Mouse (Mus musculus) kidney, postnatal 4 days (tissue): Measurements from ENCODE around the gene Lrpap1.
A peak's percentile ranks its signal among the peaks of the same experiment; 100 is the strongest.

Experiments
- DNase-seq, 2 experiments: peaks; one replicate each; pipeline ENCODE4 v3.0.0; 2021; ENCODE audit warnings: mixed read lengths in 2 of 2

The Lrpap1 gene

GRCm38 (mm10) chr5:35120024-35120423, 14.5 kb upstream of the Lrpap1 start:
- no peak for DNase-seq

- DNase-seq, result no peak
Measured at GRCm38 (mm10) chr5:35118418-35118817, 12.9 kb upstream of the Lrpap1 start.

GRCm38 (mm10) chr5:35117633-35118032, 12.1 kb upstream of the Lrpap1 start:
- no peak for DNase-seq

- no peak for DNase-seq
Measured at GRCm38 (mm10) chr5:35116002-35116401, 10.4 kb upstream of the Lrpap1 start.

GRCm38 (mm10) chr5:35112444-35112843, 6.9 kb upstream of the Lrpap1 start:
- no peak for DNase-seq

GRCm38 (mm10) chr5:35105922-35106298, 344 bp upstream of the Lrpap1 start:
- no peak for DNase-seq

- DNase-seq, result peak in 1 of 2 experiments; percentile 33
Measured at GRCm38 (mm10) chr5:35104183-35104959, 1.2 kb downstream of the Lrpap1 start.

- DNase-seq, result no peak
Measured at GRCm38 (mm10) chr5:35103528-35103927, 2.0 kb downstream of the Lrpap1 start.

GRCm38 (mm10) chr5:35103086-35103485, 2.5 kb downstream of the Lrpap1 start:
- no peak for DNase-seq

GRCm38 (mm10) chr5:35091636-35092035, 13.9 kb downstream of the Lrpap1 start:
- DNase-seq, result no peak

GRCm38 (mm10) chr5:35089614-35089963, 16.0 kb downstream of the Lrpap1 start:
- DNase-seq, result no peak

GRCm38 (mm10) chr5:35088785-35089613, 16.6 kb downstream of the Lrpap1 start:
- DNase-seq, result peak; percentile 79 to 84

- no peak for DNase-seq
Measured at GRCm38 (mm10) chr5:35084913-35085312, 20.7 kb downstream of the Lrpap1 start.

- no peak for DNase-seq
Measured at GRCm38 (mm10) chr5:35079101-35079500, 26.5 kb downstream of the Lrpap1 start.

GRCm38 (mm10) chr5:35076369-35076768, 29.2 kb downstream of the Lrpap1 start:
- no peak for DNase-seq

- DNase-seq, result peak in 1 of 2 experiments; percentile 16
Measured at GRCm38 (mm10) chr5:35073992-35074391, 31.6 kb downstream of the Lrpap1 start.

- no peak for DNase-seq
Measured at GRCm38 (mm10) chr5:35073235-35073634, 32.3 kb downstream of the Lrpap1 start.

- no peak for DNase-seq
Measured at GRCm38 (mm10) chr5:35071855-35072254, 33.7 kb downstream of the Lrpap1 start.

GRCm38 (mm10) chr5:35070953-35071352, 34.6 kb downstream of the Lrpap1 start:
- DNase-seq, result no peak

- DNase-seq, result no peak
Measured at GRCm38 (mm10) chr5:35070314-35070713, 35.3 kb downstream of the Lrpap1 start.

- no peak for DNase-seq
Measured at GRCm38 (mm10) chr5:35069841-35070240, 35.7 kb downstream of the Lrpap1 start.

- DNase-seq, result no peak
Measured at GRCm38 (mm10) chr5:35060098-35060497, 45.5 kb downstream of the Lrpap1 start.

GRCm38 (mm10) chr5:35058216-35058615, 47.4 kb downstream of the Lrpap1 start:
- DNase-seq, result no peak

- no peak for DNase-seq
Measured at GRCm38 (mm10) chr5:35057582-35057981, 48.0 kb downstream of the Lrpap1 start.
